Mouse (Mus musculus) liver, adult 2 months (tissue): ENCODE data around the gene Atp6v1e1.

Experiments used
- CTCF ChIP-seq: fragments of 200-500 bp; IDR thresholded peaks from 2 replicates; pipeline ENCODE4 v1.5.1; 2011; ENCODE audit warnings: low read depth, low read length, control low read depth
- POLR2A ChIP-seq: fragments of 200-500 bp; IDR thresholded peaks from 2 replicates; pipeline ENCODE4 v1.6.1; 2011; ENCODE audit warnings: low read length, control low read depth; ENCODE audit not compliant: insufficient read depth; ENCODE audit errors: extremely low read depth

- TF ChIP-seq CTCF: no peak
- TF ChIP-seq POLR2A: no peak
These were observed 23.0 kb downstream of the Atp6v1e1 start for GRCm38 (mm10) chr6:120799581-120800041.
